Mouse (Mus musculus) cerebral cortex, adult 2 months (tissue): ENCODE data around the gene Morn4.

ENCODE experiments used
- WGBS: fragments of 180-500 bp; shearing (Covaris S2); methylation state at CpG from one replicate; pipeline ENCODE4 v1.1.7; 2018; 5-methylcytosine and 5-hydroxymethylcytosine counted together

Gene Morn4

DNA sequence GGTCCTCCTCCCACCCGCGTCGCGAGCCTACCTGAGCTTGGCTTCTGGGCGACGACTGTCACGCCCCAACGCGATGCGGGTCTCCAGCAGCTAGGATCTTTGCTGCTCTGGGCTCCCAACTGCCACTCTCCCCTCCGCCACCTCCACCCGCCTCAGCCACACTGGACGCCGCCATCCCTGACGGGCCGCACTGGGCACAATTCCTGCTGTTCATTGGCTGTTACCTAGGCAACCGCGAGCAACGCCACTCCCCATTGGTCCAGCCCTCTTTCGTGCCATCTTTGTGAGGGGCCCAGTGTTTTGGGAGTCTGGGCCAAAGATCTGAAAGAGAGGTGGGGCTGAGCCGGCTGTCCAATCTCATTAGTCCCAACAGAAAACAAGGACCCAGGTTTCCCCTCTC is at the start of gene Morn4:
TSS of gene Morn4 (minus strand) at position 192 of the 400 bp plus-strand sequence.
- under 1% methylated on average over 21 of the region's 21 CpGs for WGBS

DNA sequence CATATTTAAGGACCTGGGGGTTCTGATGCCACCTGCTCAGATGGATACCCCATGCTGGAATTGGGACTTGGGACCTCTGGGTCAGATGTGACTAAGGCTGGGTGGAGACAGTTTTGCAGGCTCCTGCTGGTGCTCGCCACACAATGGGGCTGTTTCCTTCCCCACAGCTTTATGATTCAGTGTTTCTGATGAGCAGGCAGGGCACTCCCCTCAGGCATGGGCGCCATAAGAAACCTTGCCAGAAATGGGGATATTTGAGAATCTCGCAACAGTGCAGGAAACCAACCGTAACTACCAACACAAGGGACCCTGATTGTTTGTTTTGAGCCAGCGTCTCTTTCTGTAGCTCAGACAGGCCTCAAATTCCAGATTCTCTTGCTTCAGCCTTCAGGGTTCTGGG is 44.9 kb upstream of the Morn4 start:
- 60% methylated on average over 5 of the region's 5 CpGs for whole genome bisulfite sequencing

DNA sequence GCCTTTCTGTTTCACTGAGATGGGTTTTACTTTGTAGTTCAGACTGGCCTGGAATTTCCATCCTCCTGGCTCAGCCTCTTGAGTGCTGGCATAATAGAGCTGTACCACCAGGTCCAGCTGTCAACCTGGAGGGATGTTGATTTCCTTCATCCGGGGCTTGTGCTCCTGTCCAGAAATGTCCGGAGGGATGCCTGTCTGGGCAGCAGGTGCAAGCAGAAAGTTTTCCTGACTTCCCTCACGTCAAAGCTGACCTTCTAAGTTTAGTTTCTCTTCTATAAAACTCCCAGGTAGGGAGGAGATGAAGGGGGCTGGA is 44.1 kb upstream of the Morn4 start:
- 39% methylated on average over 3 of the region's 3 CpGs for WGBS

- WGBS = 12% methylated on average over 14 of the region's 14 CpGs
These were observed 43.5 kb upstream of the Morn4 start for GRCm38 (mm10) chr19:42129509-42130293.

DNA sequence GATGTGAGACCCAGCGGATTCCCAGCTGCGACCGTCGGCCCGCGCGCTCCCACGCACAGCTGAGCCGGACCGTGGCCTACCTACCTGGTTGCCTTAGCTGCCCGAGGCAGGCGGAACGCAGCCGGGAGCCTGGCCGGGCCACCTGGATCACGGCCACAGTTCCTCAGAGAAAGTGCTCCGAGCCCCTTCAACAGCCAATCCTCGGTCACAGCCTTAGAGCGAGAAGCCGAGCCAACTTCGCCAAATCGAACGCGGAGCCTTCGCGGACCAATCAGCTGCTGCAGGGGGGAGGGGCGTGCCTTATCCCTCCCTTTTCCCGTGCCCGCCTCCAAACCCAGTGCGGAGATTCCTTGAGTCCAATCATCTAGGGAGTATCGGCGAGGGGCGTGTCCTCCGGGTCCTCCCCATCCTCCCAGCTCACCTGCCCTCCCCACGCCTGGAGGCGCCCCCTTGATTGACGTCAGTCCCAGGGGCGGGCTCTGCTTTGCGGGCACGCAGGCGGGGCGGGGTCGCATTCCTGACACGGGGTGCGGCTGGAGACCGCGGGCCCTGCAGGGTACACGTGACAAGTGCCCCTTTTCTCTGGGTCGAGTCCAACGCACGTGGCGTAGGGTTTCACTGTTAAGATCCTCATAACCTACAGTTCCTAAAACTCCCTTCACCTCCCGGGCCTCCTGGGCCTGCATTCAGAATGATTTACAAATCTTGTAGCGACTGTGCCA is 42.8 kb upstream of the Morn4 start, which contains the start of gene Avpi1:
TSS of gene Avpi1 (minus strand) at position 273 of the 722 bp plus-strand sequence.
- WGBS = under 1% methylated on average over 54 of the region's 54 CpGs

DNA sequence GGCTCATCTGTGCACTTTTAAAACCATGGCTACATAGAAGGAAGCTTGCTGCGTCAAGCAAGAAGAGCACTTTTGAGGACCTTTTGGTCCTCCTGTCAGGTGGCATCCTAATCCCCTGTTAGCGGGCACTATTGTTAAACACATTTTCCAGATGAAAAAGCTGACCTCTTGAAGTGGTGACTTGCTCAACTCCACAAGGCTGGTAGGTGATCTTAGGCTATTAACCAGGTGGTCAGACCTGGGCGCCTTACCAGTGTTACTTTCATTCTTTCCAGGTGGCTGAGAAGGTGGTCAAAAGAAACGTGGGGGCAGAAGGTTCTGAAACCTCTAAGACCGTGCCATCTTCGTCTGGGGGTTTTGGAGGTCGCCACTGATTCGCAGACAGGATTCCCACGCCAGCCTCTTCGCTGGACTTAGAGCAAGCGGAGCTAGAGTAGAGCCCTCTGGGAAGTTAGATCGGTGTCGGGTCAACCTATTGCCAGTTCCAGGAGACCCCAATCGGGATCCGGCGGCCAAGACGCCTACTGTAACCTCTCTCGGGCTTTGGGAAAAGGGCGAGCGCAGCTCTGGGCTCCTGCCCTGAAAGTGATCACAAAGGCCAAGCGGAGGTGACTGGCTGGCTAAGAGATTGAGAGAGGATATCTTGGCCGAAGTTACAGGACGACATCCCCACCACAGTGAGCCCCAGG is 42.0 kb upstream of the Morn4 start:
- 7% methylated on average over 23 of the region's 23 CpGs for WGBS

DNA sequence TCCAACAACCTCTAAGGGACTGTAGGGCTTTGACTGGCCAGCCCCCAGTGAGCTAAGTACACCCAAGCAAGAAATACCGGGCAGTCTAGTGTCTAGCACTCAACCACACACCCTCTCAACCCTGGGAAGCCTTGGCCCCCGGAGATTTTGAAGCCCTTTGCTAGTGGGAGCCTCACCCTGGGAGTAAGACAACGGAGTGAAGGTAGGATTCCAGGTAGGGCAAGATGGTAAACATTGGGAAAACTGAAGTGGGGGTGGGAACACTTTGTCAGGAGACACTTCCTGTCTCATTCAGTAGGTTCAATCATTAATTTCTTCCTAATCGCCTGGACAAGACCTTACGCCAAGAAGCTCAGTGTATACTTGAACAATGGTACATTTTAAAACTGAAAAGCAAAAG is 40.9 kb upstream of the Morn4 start:
- WGBS = 93% methylated on average over 5 of the region's 5 CpGs

GRCm38 (mm10) chr19:42126219-42126605 is 40.1 kb upstream of the Morn4 start:
- 86% methylated on average over 6 of the region's 6 CpGs for WGBS

GRCm38 (mm10) chr19:42125501-42126218 is 39.5 kb upstream of the Morn4 start:
- WGBS = 57% methylated on average over 11 of the region's 11 CpGs

GRCm38 (mm10) chr19:42124684-42125083 is 38.5 kb upstream of the Morn4 start:
- WGBS = 53% methylated on average over 13 of the region's 13 CpGs

DNA sequence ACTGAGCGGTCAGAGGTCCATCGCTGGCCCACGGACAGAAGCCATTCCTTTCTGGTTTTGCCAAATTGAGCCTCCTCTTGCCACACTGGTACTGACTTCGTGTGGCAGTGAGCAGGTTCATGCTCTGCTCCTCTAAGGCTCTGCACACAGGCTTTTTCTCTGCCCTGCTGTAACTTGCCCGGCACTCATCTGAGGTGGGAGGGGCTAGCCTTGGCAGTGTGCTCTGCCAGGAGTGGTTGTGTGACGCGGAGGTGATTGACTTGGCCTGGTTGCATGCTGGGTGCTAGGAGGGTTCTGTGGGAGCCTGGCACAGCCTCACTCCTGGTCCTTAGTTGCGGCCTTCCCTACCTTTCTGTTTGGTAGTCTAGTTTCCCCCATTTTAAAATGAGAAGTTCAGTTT is 34.3 kb upstream of the Morn4 start:
- 77% methylated on average over 8 of the region's 8 CpGs for WGBS

DNA sequence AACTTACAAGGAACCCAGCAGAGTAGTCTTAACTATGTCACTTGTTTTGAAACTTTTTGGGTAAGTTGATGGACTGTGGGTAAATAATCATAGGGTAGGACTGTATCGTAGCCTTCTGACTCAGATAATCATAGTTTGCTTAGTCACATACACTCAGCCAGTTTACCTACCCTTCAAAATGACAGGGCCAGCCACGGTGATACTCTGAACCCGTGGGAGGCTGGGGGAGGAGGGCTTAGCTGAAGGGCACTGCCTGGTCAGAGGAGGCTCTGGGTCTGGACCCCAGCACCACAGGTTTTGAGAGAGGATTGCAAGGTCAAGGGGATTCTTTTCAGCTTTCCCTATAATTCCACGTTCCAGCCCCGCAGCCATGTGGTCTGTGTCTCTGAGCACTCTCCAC is 32.4 kb upstream of the Morn4 start:
- 89% methylated on average over 5 of the region's 5 CpGs for WGBS

DNA sequence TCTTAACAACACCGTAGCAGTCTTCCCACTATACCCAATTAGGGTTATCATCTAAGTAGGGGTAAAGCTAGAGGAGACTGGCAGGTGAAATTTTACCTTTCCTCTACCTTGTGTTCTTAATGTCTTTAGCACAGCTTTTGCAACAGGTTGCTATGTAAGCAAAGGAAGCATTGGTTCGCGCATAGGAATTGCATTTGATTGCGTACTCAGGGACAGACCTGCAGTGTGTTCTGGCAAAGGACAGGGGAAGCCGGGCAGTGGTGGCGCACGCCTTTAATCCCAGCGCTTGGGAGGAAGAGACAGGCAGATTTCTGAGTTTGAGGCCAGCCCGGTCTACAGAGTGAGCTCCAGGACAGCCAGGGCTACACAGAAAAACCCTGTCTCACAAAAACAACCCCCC is 32.0 kb upstream of the Morn4 start:
- 97% methylated on average over 9 of the region's 9 CpGs for WGBS

GRCm38 (mm10) chr19:42115783-42116335 is 29.7 kb upstream of the Morn4 start:
- WGBS = 91% methylated on average over 4 of the region's 4 CpGs

DNA sequence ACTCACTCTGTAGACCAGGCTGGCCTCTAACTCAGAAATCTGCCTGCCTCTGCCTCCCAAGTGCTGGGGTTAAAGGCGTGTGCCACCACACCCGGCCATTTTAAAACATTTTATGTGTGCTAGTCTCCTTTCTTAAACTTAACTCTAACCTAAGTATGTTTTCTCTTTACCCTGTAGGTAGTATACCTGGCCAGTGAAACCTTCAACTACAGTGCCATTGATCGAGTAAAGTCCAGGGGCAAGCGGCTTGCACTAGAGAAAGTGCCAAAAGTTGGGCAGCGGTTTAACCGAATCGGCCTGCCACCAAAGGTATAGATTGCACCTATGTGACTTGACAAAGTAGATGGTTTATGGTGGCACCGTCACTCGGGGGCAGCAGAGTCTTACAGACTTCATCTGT is 18.5 kb upstream of the Morn4 start:
- WGBS = 96% methylated on average over 9 of the region's 9 CpGs

- WGBS = 76% methylated on average over 3 of the region's 3 CpGs
These were observed 13.2 kb upstream of the Morn4 start for GRCm38 (mm10) chr19:42099406-42099805.

DNA sequence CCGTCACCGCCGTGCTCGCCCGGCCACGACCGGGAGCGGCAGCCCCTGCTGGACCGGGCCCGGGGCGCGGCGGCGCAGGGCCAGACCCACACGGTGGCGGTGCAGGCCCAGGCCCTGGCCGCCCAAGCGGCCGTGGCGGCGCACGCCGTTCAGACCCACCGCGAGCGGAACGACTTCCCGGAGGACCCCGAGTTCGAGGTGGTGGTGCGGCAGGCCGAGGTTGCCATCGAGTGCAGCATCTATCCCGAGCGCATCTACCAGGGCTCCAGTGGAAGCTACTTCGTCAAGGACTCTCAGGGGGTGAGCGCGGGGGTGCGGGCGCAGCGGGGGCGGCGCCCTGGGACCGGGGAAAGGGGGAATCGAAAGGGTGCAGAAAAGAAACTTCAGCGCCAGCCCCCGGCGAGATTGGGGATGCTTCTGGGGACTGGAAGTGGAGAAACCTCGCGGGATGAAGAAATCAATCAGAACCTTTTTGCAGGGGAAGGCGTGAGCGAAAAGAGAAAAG is 4.5 kb upstream of the Morn4 start:
- under 1% methylated on average over 52 of the region's 52 CpGs for WGBS

- WGBS = under 1% methylated on average over 55 of the region's 55 CpGs
These were observed 3.8 kb upstream of the Morn4 start, which contains the start of gene Pi4k2a for GRCm38 (mm10) chr19:42089748-42090595. Pi4k2a (plus strand) TSS chr19:42090470.

DNA sequence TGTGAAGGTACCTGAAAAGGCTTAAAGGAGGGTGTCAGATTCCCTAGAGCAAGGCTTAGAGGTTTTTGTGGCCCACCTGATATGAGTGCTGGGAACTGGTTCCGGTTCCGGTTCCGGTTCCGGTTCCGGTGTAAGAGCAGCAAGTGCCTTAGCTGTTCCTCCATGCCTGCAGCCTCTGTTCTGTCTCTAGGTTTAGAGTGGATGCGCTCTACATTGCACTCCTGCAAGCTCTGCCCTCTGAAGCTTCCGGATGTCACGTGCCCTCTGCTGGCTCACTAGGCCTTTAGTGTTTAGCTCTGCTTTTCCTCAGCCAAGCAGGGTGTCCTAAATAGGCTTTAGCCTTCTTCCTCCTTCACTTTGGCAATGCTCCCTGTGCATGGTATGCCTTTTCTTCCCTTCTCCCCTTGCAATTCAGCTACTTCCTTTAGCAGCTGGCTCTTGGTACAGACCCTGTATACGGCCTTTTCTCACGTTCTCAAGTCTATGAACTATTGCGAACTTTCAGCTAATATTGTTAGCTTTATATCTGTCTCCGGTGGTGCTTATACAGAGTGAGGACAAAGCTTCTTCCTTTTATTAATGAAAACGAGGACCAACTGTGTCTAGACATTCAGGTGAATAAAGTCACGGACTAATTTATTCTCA is 3.1 kb upstream of the Morn4 start:
- 12% methylated on average over 14 of the region's 14 CpGs for WGBS

GRCm38 (mm10) chr19:42085690-42086089 is 467 bp downstream of the Morn4 start:
- 4% methylated on average over 10 of the region's 10 CpGs for WGBS
